Mouse (Mus musculus) stomach, embryonic 14.5 days (tissue): ENCODE data around the gene Kank2. TPM values are rescaled to one million over a fixed set of nuclear protein-coding genes. Genes with fewer than 3 reads are reported as not detected.
"Not testable (repeated sequence)": the region's sequence is repeated elsewhere in the genome, so short reads cannot be mapped to it uniquely, and the experiment has no call there.

Experiments
- ATAC-seq: fragments of 200-750 bp; cut with Nextera tagmentation; 2 replicates; pipeline ENCODE4 v1.8.0; 2017; ENCODE audit warnings: low read depth, moderate TSS enrichment; ENCODE audit not compliant: insufficient number of reproducible peaks, insufficient read depth, low FRiP score
- H3K27ac ChIP-seq: fragments of 300-500 bp; sonication (generic); 2 replicates; pipeline ENCODE4 v1.5.1; 2014; ENCODE audit warnings: mild to moderate bottlenecking, low read length, moderate library complexity, mixed read lengths
- H3K27me3 ChIP-seq: fragments of 300-500 bp; sonication (generic); 2 replicates; pipeline ENCODE4 v1.6.1; 2014; ENCODE audit warnings: low read length, control low read depth, mixed read lengths; ENCODE audit not compliant: control insufficient read depth, insufficient read depth
- H3K36me3 ChIP-seq: fragments of 300-500 bp; sonication (generic); 2 replicates; pipeline ENCODE4 v1.6.1; 2014; ENCODE audit warnings: mild to moderate bottlenecking, control low read depth, low read length, moderate library complexity, mixed read lengths; ENCODE audit not compliant: control insufficient read depth, insufficient read depth
- H3K4me1 ChIP-seq: fragments of 300-500 bp; sonication (generic); 2 replicates; pipeline ENCODE4 v1.6.1; 2014; ENCODE audit warnings: low read length, control low read depth, mixed read lengths; ENCODE audit not compliant: control insufficient read depth, insufficient read depth
- H3K4me2 ChIP-seq: fragments of 300-500 bp; sonication (generic); replicated peaks from 2 replicates; pipeline ENCODE4 v1.6.1; 2014; ENCODE audit warnings: low read depth, low read length, control low read depth
- H3K4me3 ChIP-seq: fragments of 300-500 bp; sonication (generic); 2 replicates; pipeline ENCODE4 v1.5.1; 2014; ENCODE audit warnings: low read depth, low read length, control low read depth
- H3K9ac ChIP-seq: fragments of 300-500 bp; sonication (generic); replicated peaks from 2 replicates; pipeline ENCODE4 v1.6.1; 2014; ENCODE audit warnings: low read depth, mild to moderate bottlenecking, control low read depth, low read length, moderate library complexity, mixed read lengths
- H3K9me3 ChIP-seq: fragments of 300-500 bp; sonication (generic); 2 replicates; pipeline ENCODE4 v1.6.1; 2016; ENCODE audit warnings: low read depth, low read length, control low read depth; ENCODE audit not compliant: control insufficient read depth
- WGBS: fragments of 180-500 bp; shearing (Covaris S2); extraction: QIAGEN DNeasy Blood & Tissue Kit; methylation state at CpG from one replicate; pipeline ENCODE4 v1.1.7; 2014; 5-methylcytosine and 5-hydroxymethylcytosine counted together
- polyA plus RNA-seq: library from polyadenylated mRNA; unstranded; fragments of >200 nt; fragmentation: Nextera tagmentation; extraction: Ambion mirVana; gene quantifications from 2 replicates; pipeline ENCODE4 v1.2.1, GENCODE M21; 2014

Gene Kank2
- polyA plus RNA-seq, 1 experiment from 2014 or later: 10.3 TPM

DNA sequence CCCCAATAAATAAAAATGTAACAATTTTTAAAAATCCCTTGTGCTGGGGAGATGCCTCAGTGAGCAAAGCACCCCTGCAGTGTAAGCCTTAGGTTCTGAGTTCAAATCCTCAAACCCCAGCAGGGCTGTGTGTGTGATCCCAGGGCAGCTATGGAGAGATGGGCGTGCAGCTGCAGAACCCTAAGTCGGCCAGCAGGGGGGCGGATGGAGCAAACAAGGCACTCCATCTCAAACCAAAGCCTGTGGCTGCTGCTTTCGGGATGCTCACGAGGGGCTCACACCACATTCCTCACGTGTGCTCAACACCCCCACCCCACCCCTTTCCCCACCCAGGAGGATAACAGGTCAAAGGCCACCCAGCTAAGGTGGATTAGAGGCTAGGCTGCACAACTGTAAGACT lies 11.6 kb downstream of the Kank2 start:
- ATAC-seq: peak; percentile 64; the same call in 1 of the 2 replicates
- H3K27me3 ChIP-seq: no peaks in the 10 kb centered on the region
- no peak overlapping the region for H3K27ac ChIP-seq
- no peak overlapping the region for H3K4me2 ChIP-seq
- H3K9ac ChIP-seq: no peak overlapping the region
- H3K9me3 ChIP-seq: no peaks in the 10 kb centered on the region
- H3K4me1 ChIP-seq: peaks cover 4% of the 10 kb centered on the region; the same call in 1 of the 2 replicates
- no peak overlapping the region for H3K4me3 ChIP-seq
- WGBS: 16% methylated on average over 6 of the region's 6 CpGs
- peaks cover 44% of the 10 kb centered on the region for H3K36me3 ChIP-seq

DNA sequence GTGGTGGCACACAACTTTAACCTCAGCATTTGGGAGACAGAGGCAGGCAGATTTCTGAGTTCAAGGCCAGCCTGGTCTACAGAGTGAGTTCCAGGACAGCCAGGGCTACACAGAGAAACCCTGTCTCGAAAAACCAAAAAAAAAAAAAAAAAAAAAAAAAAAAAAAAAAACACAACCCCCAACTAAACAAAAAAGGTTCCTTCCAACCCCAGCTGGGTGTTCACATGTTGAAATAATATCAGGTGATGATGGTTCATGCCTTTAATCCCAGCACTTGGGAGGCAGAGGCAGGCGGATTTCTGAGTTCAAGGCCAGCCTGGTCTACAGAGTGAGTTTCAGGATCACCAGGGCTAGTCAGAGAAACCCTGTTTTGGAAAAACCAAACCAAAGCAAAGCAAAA lies 12.2 kb downstream of the Kank2 start:
- not testable (repeated sequence) for H3K9ac ChIP-seq, H3K27ac ChIP-seq, H3K4me2 ChIP-seq, H3K27me3 ChIP-seq, H3K4me1 ChIP-seq, H3K4me3 ChIP-seq, ATAC-seq, H3K9me3 ChIP-seq
- 84% methylated on average over 1 of the region's 2 CpGs for WGBS
- H3K36me3 ChIP-seq: peaks cover 43% of the 10 kb centered on the region

DNA sequence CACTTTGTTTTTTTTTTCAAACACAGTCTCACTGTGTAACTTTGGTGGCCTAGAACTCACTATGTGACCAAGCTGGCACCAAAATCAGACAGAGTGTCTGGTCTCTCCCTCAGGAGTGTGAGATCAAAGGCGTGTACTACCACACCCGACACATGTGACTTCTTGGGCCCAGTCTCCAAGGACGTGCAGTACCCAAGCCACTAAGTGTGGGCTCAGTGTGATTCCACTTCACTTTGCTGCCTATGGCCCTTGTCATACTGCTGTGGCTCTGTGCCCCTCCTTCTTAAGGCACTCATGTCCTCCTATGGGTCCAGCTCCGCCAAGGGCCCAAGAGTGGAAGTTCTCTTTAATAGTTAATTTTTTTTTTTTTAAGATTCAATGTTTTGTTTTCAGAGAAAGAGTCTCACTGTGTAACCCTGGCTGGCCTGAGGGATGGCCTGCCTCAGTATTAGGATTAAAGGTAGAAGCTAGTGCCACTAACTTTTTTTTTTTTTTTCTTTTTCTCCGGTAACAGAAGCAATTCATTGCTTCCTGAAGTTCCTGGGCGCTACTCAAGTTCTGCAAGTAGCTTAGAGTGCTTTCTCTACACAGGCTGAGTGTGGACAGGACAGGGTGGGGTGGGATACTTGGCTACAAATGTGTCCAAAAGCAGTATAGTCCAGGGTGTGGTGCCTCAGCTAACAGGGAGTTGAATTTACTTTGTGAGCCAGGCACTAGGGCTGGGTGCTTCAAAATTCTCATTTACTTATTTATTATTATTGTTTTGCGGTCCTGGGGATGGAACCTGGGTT lies 13.8 kb downstream of the Kank2 start:
- no peak overlapping the region for H3K27ac ChIP-seq
- no peaks in the 10 kb centered on the region for H3K9me3 ChIP-seq
- no peak overlapping the region for H3K4me3 ChIP-seq
- ATAC-seq: no peak
- no peaks in the 10 kb centered on the region for H3K4me1 ChIP-seq
- 89% methylated on average over 7 of the region's 7 CpGs for WGBS
- H3K36me3 ChIP-seq: peaks cover 41% of the 10 kb centered on the region
- H3K9ac ChIP-seq: no peak overlapping the region
- no peak overlapping the region for H3K4me2 ChIP-seq
- no peaks in the 10 kb centered on the region for H3K27me3 ChIP-seq

DNA sequence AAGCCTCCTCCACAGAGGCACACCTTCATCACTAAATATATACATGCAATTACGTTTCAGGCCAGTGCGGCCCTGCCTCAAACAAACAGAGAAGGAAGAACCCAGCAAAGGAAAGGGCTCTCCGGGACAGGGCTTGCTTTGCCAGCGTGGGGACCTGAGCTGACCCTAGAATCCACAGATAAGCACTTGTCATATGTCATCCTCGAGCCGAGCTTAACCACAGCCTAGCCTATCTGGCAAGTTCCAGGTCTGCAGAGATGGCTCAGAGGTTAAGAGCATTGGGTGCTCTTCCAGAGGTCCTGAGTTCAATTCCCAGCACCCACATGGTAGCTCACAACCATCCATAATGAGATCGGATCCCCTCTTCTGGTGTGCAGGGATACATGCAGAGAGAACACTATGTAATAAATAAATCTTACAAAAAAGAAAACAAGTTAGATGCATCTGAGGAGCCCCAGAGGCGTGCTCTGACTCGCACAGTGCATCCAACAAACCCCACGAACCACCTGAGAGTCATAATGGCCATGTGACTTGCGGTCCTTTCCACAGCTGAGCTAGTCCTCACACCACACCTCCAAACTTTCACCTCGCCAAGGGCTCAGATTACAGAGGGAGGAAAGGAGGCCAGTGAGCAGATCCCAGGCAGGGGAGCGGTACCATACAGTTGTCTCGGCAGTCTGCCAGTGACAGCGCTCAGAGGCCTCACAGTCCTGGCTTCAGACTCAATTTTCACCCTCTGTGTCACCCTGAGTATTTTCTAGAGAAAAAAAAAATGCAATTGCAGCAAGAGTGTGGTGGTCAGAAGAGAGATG lies 16.7 kb downstream of the Kank2 start:
- no peak overlapping the region for H3K27ac ChIP-seq
- no peak overlapping the region for H3K4me2 ChIP-seq
- no peak for ATAC-seq
- H3K36me3 ChIP-seq: peaks cover 48% of the 10 kb centered on the region
- no peak overlapping the region for H3K9ac ChIP-seq
- H3K27me3 ChIP-seq: no peaks in the 10 kb centered on the region
- H3K4me3 ChIP-seq: no peak overlapping the region
- 71% methylated on average over 15 of the region's 15 CpGs for WGBS
- H3K4me1 ChIP-seq: no peaks in the 10 kb centered on the region
- H3K9me3 ChIP-seq: no peaks in the 10 kb centered on the region

DNA sequence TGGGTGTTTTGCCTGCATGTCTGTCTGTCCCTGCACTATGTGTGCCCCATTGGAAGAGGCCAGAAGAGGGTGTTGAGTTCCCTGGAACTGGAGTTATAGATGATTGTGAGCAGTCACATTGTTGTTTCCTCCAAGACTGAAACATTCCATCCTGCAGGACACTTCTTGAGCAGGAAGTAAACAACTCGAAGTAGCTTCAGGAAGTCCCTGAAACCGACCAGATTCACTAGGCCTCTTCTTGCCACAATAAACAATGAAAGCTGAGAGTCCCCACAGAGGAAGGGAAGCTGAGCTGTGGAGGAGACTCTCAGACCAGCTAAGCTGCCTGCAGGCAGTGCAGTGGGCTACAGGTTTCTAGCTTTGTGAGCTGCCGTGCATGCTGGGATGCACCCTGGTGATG lies 20.8 kb downstream of the Kank2 start:
- Histone ChIP-seq H3K9ac (no peak overlapping the region), H3K4me2 (no peak overlapping the region), H3K4me1 (no peaks in the 10 kb centered on the region), H3K27ac (no peak overlapping the region), H3K36me3 (peaks cover 57% of the 10 kb centered on the region), H3K9me3 (no peaks in the 10 kb centered on the region), H3K27me3 (no peaks in the 10 kb centered on the region), H3K4me3 (no peak overlapping the region)
- ATAC-seq: no peak
- WGBS: 83% methylated on average over 3 of the region's 3 CpGs

DNA sequence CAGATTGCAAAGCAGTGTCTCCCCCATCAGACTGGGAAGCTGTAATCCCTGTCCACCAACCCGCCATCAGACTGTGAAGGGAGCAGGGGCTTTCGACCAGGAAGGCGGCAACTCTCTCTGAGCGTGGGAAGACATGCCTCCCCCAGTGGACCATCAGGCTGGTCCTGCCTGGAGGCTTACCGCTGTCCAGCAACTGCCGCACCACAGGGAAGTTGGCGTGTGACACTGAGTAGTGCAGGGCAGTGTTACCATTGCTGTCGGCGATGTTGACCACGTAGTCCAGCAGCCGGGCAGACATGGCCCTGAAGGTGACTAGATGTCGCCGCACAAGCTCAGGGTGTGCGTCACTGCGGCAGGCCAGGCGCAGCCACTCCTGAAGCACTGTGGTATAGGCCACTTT lies 24.2 kb downstream of the Kank2 start:
- Histone ChIP-seq H3K4me1 (no peaks in the 10 kb centered on the region), H3K9ac (no peak overlapping the region), H3K9me3 (no peaks in the 10 kb centered on the region), H3K27ac (no peak overlapping the region), H3K27me3 (no peaks in the 10 kb centered on the region), H3K36me3 (peaks cover 64% of the 10 kb centered on the region), H3K4me2 (no peak overlapping the region), H3K4me3 (no peak overlapping the region)
- WGBS: 93% methylated on average over 16 of the region's 16 CpGs
- no peak for ATAC-seq

DNA sequence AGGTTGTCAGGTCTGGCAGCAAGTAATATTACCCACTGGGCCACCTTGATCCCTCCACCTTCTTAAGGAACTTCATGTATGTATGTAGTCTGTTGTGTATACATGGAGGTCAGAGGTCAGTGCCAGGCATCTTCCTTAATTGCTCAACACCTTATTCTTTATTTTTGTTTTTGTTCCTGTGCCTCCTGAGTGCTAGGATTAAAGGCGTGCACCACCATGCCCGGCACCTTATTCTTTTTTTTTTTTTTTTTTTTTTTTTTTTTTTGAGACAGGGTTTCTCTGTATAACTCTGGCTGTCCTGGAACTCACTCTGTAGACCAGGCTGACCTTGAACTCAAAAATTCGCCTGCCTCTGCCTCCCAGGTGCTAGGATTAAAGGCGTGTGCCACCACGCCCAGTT lies 25.1 kb downstream of the Kank2 start:
- H3K4me2 ChIP-seq, H3K27me3 ChIP-seq, H3K4me3 ChIP-seq, ATAC-seq, H3K9me3 ChIP-seq, H3K9ac ChIP-seq, H3K27ac ChIP-seq, H3K4me1 ChIP-seq: not testable (repeated sequence)
- peaks cover 60% of the 10 kb centered on the region for H3K36me3 ChIP-seq
- WGBS: 86% methylated on average over 5 of the region's 5 CpGs

DNA sequence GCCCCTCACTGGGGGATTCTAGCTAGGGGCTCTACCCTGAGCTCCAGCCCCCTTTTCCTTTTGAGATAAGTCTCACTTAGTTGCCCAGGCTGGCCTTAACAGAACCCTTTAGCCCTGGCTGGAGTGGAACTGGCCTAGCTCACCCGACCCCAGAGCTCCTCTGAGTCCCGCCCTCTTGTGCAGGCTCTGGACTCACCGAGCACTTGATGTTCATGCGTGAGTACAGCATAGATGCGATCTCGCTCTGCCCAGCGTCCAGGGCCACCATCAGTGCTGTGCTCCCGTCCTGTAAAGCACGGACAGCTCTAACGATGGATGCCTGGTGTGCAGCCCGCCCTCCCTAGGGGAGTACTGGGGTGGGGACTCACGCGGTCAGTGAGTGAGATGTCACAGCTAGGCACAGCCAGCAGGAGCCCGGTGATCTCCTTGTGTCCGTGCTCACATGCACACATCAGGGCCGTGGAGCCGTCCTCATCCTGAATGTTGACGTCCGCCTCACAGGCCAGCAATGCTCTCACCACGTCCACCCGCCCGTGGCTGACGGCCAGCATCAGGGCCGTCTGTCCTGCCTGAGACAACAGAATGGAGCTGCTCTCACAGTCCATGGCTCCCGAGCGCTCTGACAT lies 28.9 kb downstream of the Kank2 start:
- H3K9me3 ChIP-seq: no peaks in the 10 kb centered on the region
- 0 out of 2 replicates have a peak, but pooled peaks cover 4% of the 10 kb centered on the region for H3K4me1 ChIP-seq
- no peak overlapping the region for H3K4me2 ChIP-seq
- H3K4me3 ChIP-seq: no peak overlapping the region
- H3K27me3 ChIP-seq: no peaks in the 10 kb centered on the region
- peaks cover 42% of the 10 kb centered on the region for H3K36me3 ChIP-seq
- H3K27ac ChIP-seq: peak overlapping the region; percentile 52; the same call in 1 of the 2 replicates
- no peak overlapping the region for H3K9ac ChIP-seq
- WGBS: 80% methylated on average over 26 of the region's 26 CpGs
- ATAC-seq: no peak
